Mouse (Mus musculus) layer of hippocampus, adult 8-10 months (tissue): ENCODE data around the gene Dcbld2. TPM values are rescaled to one million over a fixed set of nuclear protein-coding genes. Genes with fewer than 3 reads are reported as not detected.
"Not testable (repeated sequence)": the region's sequence is repeated elsewhere in the genome, so short reads cannot be mapped to it uniquely, and the experiment has no call there.

Experiments used
- DNase-seq, 2 experiments: peaks; one replicate each; pipeline ENCODE4 v3.0.0; 2022; ENCODE audit warnings: low spot score in 2 of 2
- total RNA-seq, 4 experiments: library from RNA; stranded (reverse); gene quantifications; 2 replicates each; pipeline ENCODE4 v1.2.4; 2022

The Dcbld2 gene
- total RNA-seq, 4 experiments from 2014 or later = 12.6 to 14.7 (median 13.5) TPM

- DNase-seq = no peak
These were observed 40.8 kb downstream of the Dcbld2 start for GRCm38 (mm10) chr16:58449073-58449472.

GRCm38 (mm10) chr16:58450648-58451047 lies 42.4 kb downstream of the Dcbld2 start:
- DNase-seq = no peak

GRCm38 (mm10) chr16:58451647-58452046 lies 43.4 kb downstream of the Dcbld2 start:
- no peak for DNase-seq

- DNase-seq = no peak
These were observed 44.9 kb downstream of the Dcbld2 start for GRCm38 (mm10) chr16:58453138-58453537.

GRCm38 (mm10) chr16:58453820-58454219 lies 45.6 kb downstream of the Dcbld2 start:
- no peak for DNase-seq

GRCm38 (mm10) chr16:58454617-58455016 lies 46.4 kb downstream of the Dcbld2 start:
- DNase-seq = peak in 1 of 2 experiments; percentile 55

- DNase-seq = no peak
These were observed 46.9 kb downstream of the Dcbld2 start for GRCm38 (mm10) chr16:58455118-58455517.

- DNase-seq = no peak
These were observed 48.2 kb downstream of the Dcbld2 start for GRCm38 (mm10) chr16:58456445-58456844.

GRCm38 (mm10) chr16:58456991-58457390 lies 48.7 kb downstream of the Dcbld2 start:
- DNase-seq = no peak

GRCm38 (mm10) chr16:58459966-58460365 lies 51.7 kb downstream of the Dcbld2 start:
- DNase-seq = not testable (repeated sequence)

- DNase-seq = no peak
These were observed 52.1 kb downstream of the Dcbld2 start for GRCm38 (mm10) chr16:58460386-58460785.

GRCm38 (mm10) chr16:58461856-58462518 lies 53.7 kb downstream of the Dcbld2 start:
- no peak for DNase-seq

- DNase-seq = no peak
These were observed 54.3 kb downstream of the Dcbld2 start for GRCm38 (mm10) chr16:58462519-58462918.

GRCm38 (mm10) chr16:58464051-58464450 lies 55.8 kb downstream of the Dcbld2 start:
- no peak for DNase-seq

- DNase-seq = no peak
These were observed 57.2 kb downstream of the Dcbld2 start for GRCm38 (mm10) chr16:58465412-58465811.

- no peak for DNase-seq
These were observed 61.8 kb downstream of the Dcbld2 start for GRCm38 (mm10) chr16:58470061-58470460.

- DNase-seq = no peak
These were observed 62.6 kb downstream of the Dcbld2 start for GRCm38 (mm10) chr16:58470841-58471240.

- no peak for DNase-seq
These were observed 66.6 kb downstream of the Dcbld2 start for GRCm38 (mm10) chr16:58474875-58475274.

GRCm38 (mm10) chr16:58475544-58476154 lies 67.4 kb downstream of the Dcbld2 start:
- DNase-seq = no peak

GRCm38 (mm10) chr16:58476363-58476762 lies 68.1 kb downstream of the Dcbld2 start:
- no peak for DNase-seq

- no peak for DNase-seq
These were observed 71.7 kb downstream of the Dcbld2 start for GRCm38 (mm10) chr16:58479898-58480448.

- DNase-seq = no peak
These were observed 73.1 kb downstream of the Dcbld2 start for GRCm38 (mm10) chr16:58481219-58481905.
